Mouse (Mus musculus) heart, embryonic 14.5 days (tissue): ENCODE measurements around the gene Syne3. TPM values are rescaled to one million over a fixed set of nuclear protein-coding genes. Genes with fewer than 3 reads are reported as not detected.

ENCODE experiments used
- ATAC-seq: fragments of 200-750 bp; cut with Nextera tagmentation; 2 replicates; pipeline ENCODE4 v1.8.0; 2017; ENCODE audit warnings: low read depth, moderate TSS enrichment; ENCODE audit not compliant: insufficient number of reproducible peaks, insufficient read depth, low FRiP score
- H3K27ac ChIP-seq, 2 experiments: fragments of 200-500 bp in 1 of 2; fragments of 300-500 bp in 1 of 2; sonication (generic) in 1 of 2; replicated peaks in 1 of 2; 2 replicates each; pipeline ENCODE4 v1.5.1; 2012 to 2014; ENCODE audit warnings: low read depth in 2 of 2, low read length in 2 of 2, control low read depth in 1 of 2, mild to moderate bottlenecking in 1 of 2, mixed read lengths in 1 of 2; ENCODE audit not compliant: control insufficient read depth in 1 of 2, insufficient read depth in 1 of 2
- H3K27me3 ChIP-seq: fragments of 300-500 bp; sonication (generic); 2 replicates; pipeline ENCODE4 v1.6.1; 2014; ENCODE audit warnings: mild to moderate bottlenecking, low read length, control low read depth; ENCODE audit not compliant: control insufficient read depth, insufficient read depth
- H3K36me3 ChIP-seq: fragments of 300-500 bp; sonication (generic); 2 replicates; pipeline ENCODE4 v1.6.1; 2014; ENCODE audit warnings: mild to moderate bottlenecking, control low read depth, low read length, mixed read lengths; ENCODE audit not compliant: control insufficient read depth, insufficient read depth
- H3K4me1 ChIP-seq, 2 experiments: fragments of 200-500 bp in 1 of 2; fragments of 300-500 bp in 1 of 2; sonication (generic) in 1 of 2; 2 replicates each; pipeline ENCODE4 v1.6.1; 2012 to 2014; ENCODE audit warnings: low read length in 2 of 2, control low read depth in 1 of 2, mixed read lengths in 1 of 2; ENCODE audit not compliant: control insufficient read depth in 2 of 2, insufficient read depth in 2 of 2
- H3K4me2 ChIP-seq: fragments of 300-500 bp; sonication (generic); 2 replicates; pipeline ENCODE4 v1.6.1; 2014; ENCODE audit warnings: mild to moderate bottlenecking, low read length
- H3K4me3 ChIP-seq, 2 experiments: fragments of 200-500 bp in 1 of 2; fragments of 300-500 bp in 1 of 2; sonication (generic) in 1 of 2; 2 replicates each; pipeline ENCODE4 v1.5.1; 2012 to 2014; ENCODE audit warnings: low read length in 2 of 2, mild to moderate bottlenecking in 2 of 2, control low read depth in 1 of 2, low read depth in 1 of 2, moderate library complexity in 1 of 2; ENCODE audit not compliant: control insufficient read depth in 1 of 2, insufficient read depth in 1 of 2
- H3K9ac ChIP-seq: fragments of 300-500 bp; sonication (generic); 2 replicates; pipeline ENCODE4 v1.6.1; 2014; ENCODE audit warnings: mild to moderate bottlenecking, low read length
- H3K9me3 ChIP-seq: fragments of 300-500 bp; sonication (generic); 2 replicates; pipeline ENCODE4 v1.6.1; 2016; ENCODE audit warnings: low read length, control low read depth; ENCODE audit not compliant: control insufficient read depth
- WGBS: fragments of 180-500 bp; shearing (Covaris S2); extraction: QIAGEN DNeasy Blood & Tissue Kit; methylation state at CpG from one replicate; pipeline ENCODE4 v1.1.7; 2014; 5-methylcytosine and 5-hydroxymethylcytosine counted together
- polyA plus RNA-seq: library from polyadenylated mRNA; unstranded; fragments of >200 nt; fragmentation: Nextera tagmentation; extraction: Ambion mirVana; gene quantifications from 2 replicates; pipeline ENCODE4 v1.2.1, GENCODE M21; 2014

Gene Syne3
- polyA plus RNA-seq, 1 experiment from 2014 or later = 0.93 TPM

GRCm38 (mm10) chr12:105032147-105032831 lies 22.7 kb upstream of the Syne3 start, which contains the start of gene Glrx5:
Gene Glrx5, plus strand, starts transcription at chr12:105032688.
- H3K9me3 ChIP-seq = no peaks in the 10 kb centered on the region
- H3K27ac ChIP-seq = peak within 1 kb of the TSS; percentile 44 to 73
- H3K4me1 ChIP-seq = peaks cover 18 to 31% of the 10 kb centered on the region in 2 experiments
- H3K4me2 ChIP-seq = peak within 1 kb of the TSS; percentile 98
- H3K4me3 ChIP-seq = peak within 1 kb of the TSS; percentile 68 to 88
- ATAC-seq = peak; percentile 99
- peak within 1 kb of the TSS; percentile 87 for H3K9ac ChIP-seq
- H3K27me3 ChIP-seq = no peaks in the 10 kb centered on the region
- peaks cover 19% of the 10 kb centered on the region for H3K36me3 ChIP-seq
- under 1% methylated on average over 72 of the region's 72 CpGs for WGBS

- Histone ChIP-seq H3K27me3 (no peaks in the 10 kb centered on the region), H3K4me2 (peak overlapping the region; percentile 98), H3K27ac (peak overlapping the region; percentile 12 to 73; a peak in 3 of 4 replicates), H3K4me3 (peak overlapping the region; percentile 68 to 88), H3K9me3 (no peaks in the 10 kb centered on the region), H3K9ac (peak overlapping the region; percentile 80), H3K4me1 (peaks cover 18 to 31% of the 10 kb centered on the region in 2 experiments), H3K36me3 (peaks cover 19% of the 10 kb centered on the region)
- ATAC-seq = no peak
- WGBS = 3% methylated on average over 37 of the region's 37 CpGs
Observed at GRCm38 (mm10) chr12:105031081-105032058, 21.8 kb upstream of the Syne3 start.

GRCm38 (mm10) chr12:105029890-105030289 lies 20.3 kb upstream of the Syne3 start:
- no peak overlapping the region for H3K4me2 ChIP-seq
- H3K9me3 ChIP-seq = no peaks in the 10 kb centered on the region
- peaks cover 19% of the 10 kb centered on the region for H3K36me3 ChIP-seq
- no peak overlapping the region for H3K9ac ChIP-seq
- no peak for ATAC-seq
- 86% methylated on average over 9 of the region's 9 CpGs for WGBS
- peaks cover 14 to 29% of the 10 kb centered on the region in 2 experiments for H3K4me1 ChIP-seq
- no peak overlapping the region for H3K27ac ChIP-seq
- H3K4me3 ChIP-seq = no peak overlapping the region
- H3K27me3 ChIP-seq = no peaks in the 10 kb centered on the region

GRCm38 (mm10) chr12:105027323-105027991 lies 17.8 kb upstream of the Syne3 start:
- Histone ChIP-seq H3K9me3 (0 out of 2 replicates have a peak, but pooled peaks cover 3% of the 10 kb centered on the region), H3K27ac (no peak overlapping the region), H3K4me3 (no peak overlapping the region), H3K4me1 (peaks cover 4 to 13% of the 10 kb centered on the region in 2 experiments; a peak in 3 of 4 replicates), H3K36me3 (peaks cover 19% of the 10 kb centered on the region), H3K27me3 (no peaks in the 10 kb centered on the region), H3K9ac (no peak overlapping the region), H3K4me2 (no peak overlapping the region)
- WGBS = 27% methylated on average over 15 of the region's 15 CpGs
- ATAC-seq = no peak

GRCm38 (mm10) chr12:105025947-105026586 lies 16.5 kb upstream of the Syne3 start:
- H3K27ac ChIP-seq = no peak overlapping the region
- no peaks in the 10 kb centered on the region for H3K27me3 ChIP-seq
- no peak overlapping the region for H3K4me3 ChIP-seq
- H3K9me3 ChIP-seq = 0 out of 2 replicates have a peak, but pooled peaks cover 3% of the 10 kb centered on the region
- peaks cover 19% of the 10 kb centered on the region for H3K36me3 ChIP-seq
- H3K4me1 ChIP-seq = peaks cover 1 to 6% of the 10 kb centered on the region in 2 experiments; a peak in 3 of 4 replicates
- H3K9ac ChIP-seq = no peak overlapping the region
- 50% methylated on average over 10 of the region's 10 CpGs for WGBS
- H3K4me2 ChIP-seq = no peak overlapping the region
- ATAC-seq = no peak

GRCm38 (mm10) chr12:105025271-105025946 lies 15.8 kb upstream of the Syne3 start:
- 33% methylated on average over 8 of the region's 8 CpGs for WGBS
- Histone ChIP-seq H3K4me2 (no peak overlapping the region), H3K9ac (no peak overlapping the region), H3K27me3 (no peaks in the 10 kb centered on the region), H3K4me3 (no peak overlapping the region), H3K27ac (no peak overlapping the region), H3K4me1 (no peaks in the 10 kb centered on the region; a peak in 2 of 4 replicates), H3K9me3 (0 out of 2 replicates have a peak, but pooled peaks cover 3% of the 10 kb centered on the region), H3K36me3 (peaks cover 16% of the 10 kb centered on the region)
- no peak for ATAC-seq
